Mouse (Mus musculus) stomach, postnatal 0 days (tissue): ENCODE data around the gene Plg. TPM values are rescaled to one million over a fixed set of nuclear protein-coding genes. Genes with fewer than 3 reads are reported as not detected.

Experiments used
- ATAC-seq: fragments of 200-750 bp; cut with Nextera tagmentation; 2 replicates; pipeline ENCODE4 v1.8.0; 2017; ENCODE audit not compliant: low FRiP score, low TSS enrichment
- DNase-seq: peaks from one replicate; pipeline ENCODE4 v3.0.0-alpha.2; 2016; ENCODE audit warnings: low spot score
- H3K27ac ChIP-seq: fragments of 300-500 bp; sonication (generic); replicated peaks from 2 replicates; pipeline ENCODE4 v1.5.1; 2014; ENCODE audit warnings: mild to moderate bottlenecking, control low read depth
- H3K27me3 ChIP-seq: fragments of 300-500 bp; sonication (generic); 2 replicates; pipeline ENCODE4 v1.6.1; 2014; ENCODE audit warnings: low read length; ENCODE audit not compliant: control insufficient read depth, insufficient read depth
- H3K36me3 ChIP-seq: fragments of 300-500 bp; sonication (generic); 2 replicates; pipeline ENCODE4 v1.6.1; 2014; ENCODE audit warnings: low read length, mixed read lengths; ENCODE audit not compliant: control insufficient read depth, insufficient read depth
- H3K4me1 ChIP-seq: fragments of 300-500 bp; sonication (generic); replicated peaks from 2 replicates; pipeline ENCODE4 v1.6.1; 2014; ENCODE audit warnings: antibody characterized with exemption; ENCODE audit not compliant: control insufficient read depth, insufficient read depth
- H3K4me2 ChIP-seq: fragments of 300-500 bp; sonication (generic); replicated peaks from 2 replicates; pipeline ENCODE4 v1.6.1; 2014; ENCODE audit warnings: low read depth, mild to moderate bottlenecking, control low read depth, moderate library complexity
- H3K4me3 ChIP-seq: fragments of 300-500 bp; sonication (generic); 2 replicates; pipeline ENCODE4 v1.5.1; 2014; ENCODE audit warnings: low read depth, low read length, control low read depth
- H3K9ac ChIP-seq: fragments of 300-500 bp; sonication (generic); 2 replicates; pipeline ENCODE4 v1.6.1; 2014; ENCODE audit warnings: mild to moderate bottlenecking, low read length, control low read depth, mixed read lengths
- H3K9me3 ChIP-seq: fragments of 300-500 bp; sonication (generic); 2 replicates; pipeline ENCODE4 v1.6.1; 2016; ENCODE audit warnings: low read length; ENCODE audit not compliant: control insufficient read depth
- CTCF ChIP-seq: IDR thresholded peaks from 2 replicates; pipeline ENCODE4 v1.5.1; 2016; ENCODE audit warnings: antibody characterized with exemption, low read depth, mild to moderate bottlenecking, moderate library complexity
- EP300 ChIP-seq: optimal IDR thresholded peaks from 2 replicates; pipeline ENCODE3; 2016; ENCODE audit warnings: antibody characterized with exemption
- WGBS: fragments of 180-500 bp; shearing (Covaris S2); extraction: QIAGEN DNeasy Blood & Tissue Kit; methylation state at CpG from one replicate; pipeline ENCODE4 v1.1.7; 2014; 5-methylcytosine and 5-hydroxymethylcytosine counted together
- polyA plus RNA-seq: library from polyadenylated mRNA; unstranded; fragments of >200 nt; fragmentation: Nextera tagmentation; extraction: Ambion mirVana; gene quantifications from 2 replicates; pipeline ENCODE4 v1.2.1, GENCODE M21; 2015

The Plg gene
- polyA plus RNA-seq, 1 experiment from 2014 or later: 0.95 TPM

- no peak for TF ChIP-seq CTCF
- TF ChIP-seq EP300: no peak
- no peak for ATAC-seq
These were observed 17.8 kb downstream of the Plg start for GRCm38 (mm10) chr17:12396163-12396677.

GRCm38 (mm10) chr17:12403420-12403819, 25.0 kb downstream of the Plg start:
- ATAC-seq: 0 out of 2 replicates have a peak, but pooled peaks have one; percentile 29

More at GRCm38 (mm10) chr17:12396163-12396677, 17.8 kb downstream of the Plg start:
- DNase-seq: no peak
- Histone ChIP-seq H3K27ac (no peak overlapping the region), H3K4me1 (no peaks in the 10 kb centered on the region), H3K9me3 (no peaks in the 10 kb centered on the region), H3K4me3 (no peak overlapping the region), H3K27me3 (no peaks in the 10 kb centered on the region), H3K36me3 (no peaks in the 10 kb centered on the region), H3K4me2 (no peak overlapping the region), H3K9ac (no peak overlapping the region)
- WGBS: 82% methylated on average over 9 of the region's 9 CpGs

GRCm38 (mm10) chr17:12409346-12409944, 31.0 kb downstream of the Plg start:
- Histone ChIP-seq H3K27ac (no peak overlapping the region), H3K4me1 (no peaks in the 10 kb centered on the region), H3K9ac (no peak overlapping the region), H3K9me3 (no peaks in the 10 kb centered on the region), H3K27me3 (no peaks in the 10 kb centered on the region), H3K4me3 (no peak overlapping the region), H3K36me3 (no peaks in the 10 kb centered on the region), H3K4me2 (no peak overlapping the region)
- TF ChIP-seq EP300 (no peak), CTCF (no peak)
- DNase-seq: no peak
- ATAC-seq: no peak
- 68% methylated on average over 11 of the region's 11 CpGs for WGBS

More at GRCm38 (mm10) chr17:12403420-12403819, 25.0 kb downstream of the Plg start:
- WGBS: 39% methylated on average over 7 of the region's 7 CpGs
- H3K27ac ChIP-seq: 0 out of 2 replicates have a peak overlapping the region, but pooled peaks have one; percentile 4
- no peak overlapping the region for H3K4me2 ChIP-seq
- no peaks in the 10 kb centered on the region for H3K9me3 ChIP-seq
- no peak for DNase-seq
- no peaks in the 10 kb centered on the region for H3K36me3 ChIP-seq
- no peak overlapping the region for H3K9ac ChIP-seq
- no peak overlapping the region for H3K4me3 ChIP-seq
- no peaks in the 10 kb centered on the region for H3K27me3 ChIP-seq
- H3K4me1 ChIP-seq: no peaks in the 10 kb centered on the region
- TF ChIP-seq EP300 (no peak), CTCF (peak; percentile 63)

DNA sequence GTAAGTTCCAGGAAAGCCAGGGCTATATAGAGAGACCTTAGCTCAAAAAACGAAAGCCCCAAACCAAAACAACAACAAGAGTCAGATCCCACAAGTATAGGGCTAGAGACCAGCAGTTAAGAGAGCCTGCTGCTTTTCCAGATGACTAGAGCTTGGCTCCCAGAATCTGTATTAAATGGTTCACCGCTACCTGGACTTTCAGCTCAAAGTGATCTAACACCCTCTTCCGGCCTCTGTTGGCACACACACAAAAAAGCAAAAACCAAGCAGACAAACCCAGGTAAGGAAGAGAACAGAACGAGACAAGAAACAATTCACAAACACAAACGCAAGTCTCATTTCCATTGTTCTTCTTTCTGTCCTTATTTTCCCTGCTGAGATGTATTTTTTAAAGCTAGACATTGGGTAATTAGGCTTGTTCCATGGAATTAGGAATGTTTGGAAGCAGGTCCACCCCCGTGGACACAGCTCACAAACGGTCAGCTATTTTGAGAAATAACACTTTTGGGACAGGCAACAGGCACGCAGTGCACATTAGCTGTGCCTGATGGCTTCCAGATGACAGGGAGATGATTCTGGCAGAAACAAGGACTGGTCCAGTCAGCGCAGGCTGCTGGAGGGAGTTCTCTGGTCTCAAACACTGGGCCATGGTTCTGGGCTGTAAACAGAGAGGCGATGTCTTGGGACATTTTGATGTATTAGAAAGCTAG, 33.9 kb downstream of the Plg start:
- no peaks in the 10 kb centered on the region for H3K36me3 ChIP-seq
- H3K27ac ChIP-seq: no peak overlapping the region
- 51% methylated on average over 10 of the region's 10 CpGs for WGBS
- no peaks in the 10 kb centered on the region for H3K9me3 ChIP-seq
- H3K4me2 ChIP-seq: no peak overlapping the region
- TF ChIP-seq CTCF: no peak
- TF ChIP-seq EP300: no peak
- H3K4me1 ChIP-seq: 0 out of 2 replicates have a peak, but pooled peaks cover 2% of the 10 kb centered on the region
- no peaks in the 10 kb centered on the region for H3K27me3 ChIP-seq
- DNase-seq (no peak), ATAC-seq (peak; percentile 65; the same call in 1 of the 2 replicates)
- no peak overlapping the region for H3K9ac ChIP-seq
- no peak overlapping the region for H3K4me3 ChIP-seq

DNA sequence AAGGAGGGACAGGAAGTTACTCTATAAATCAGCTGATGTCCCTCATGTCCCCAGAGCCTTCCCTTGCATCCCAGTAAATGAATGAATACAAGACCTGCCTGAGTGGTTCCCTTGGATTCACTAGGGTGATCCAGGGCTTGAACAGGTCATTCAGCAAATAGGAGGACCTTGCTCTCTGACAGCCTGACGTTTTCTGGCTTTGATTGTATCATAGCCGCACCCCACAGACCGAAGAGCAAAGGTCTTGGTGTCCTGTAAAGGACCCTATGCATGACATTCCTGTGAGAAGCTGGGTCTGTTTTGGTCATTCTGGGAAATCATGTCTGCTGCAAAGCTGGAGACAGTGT, 34.5 kb downstream of the Plg start:
- Histone ChIP-seq H3K27ac (no peak overlapping the region), H3K9me3 (no peaks in the 10 kb centered on the region), H3K36me3 (no peaks in the 10 kb centered on the region), H3K4me1 (0 out of 2 replicates have a peak, but pooled peaks cover 2% of the 10 kb centered on the region), H3K4me2 (no peak overlapping the region), H3K9ac (no peak overlapping the region), H3K27me3 (no peaks in the 10 kb centered on the region), H3K4me3 (no peak overlapping the region)
- DNase-seq (no peak), ATAC-seq (no peak)
- no peak for TF ChIP-seq EP300
- no peak for TF ChIP-seq CTCF
- WGBS: 56% methylated on average over 3 of the region's 3 CpGs
